Mouse (Mus musculus) cerebellum, postnatal 36 days (tissue): ENCODE results near the gene H2-DMb2.

Experiments used
- DNase-seq, 2 experiments: peaks; one replicate each; pipeline ENCODE4 v3.0.0; 2021 to 2022; ENCODE audit warnings: mixed read lengths in 2 of 2

H2-DMb2 gene

GRCm38 (mm10) chr17:34186885-34187260 is 43.8 kb downstream of the H2-DMb2 start:
- DNase-seq: no peak

- DNase-seq: peak; percentile 88 to 90
Measured at GRCm38 (mm10) chr17:34187261-34187916, 44.3 kb downstream of the H2-DMb2 start, which contains the start of the genes Tap1 and Psmb9. TSS of gene Tap1 (plus strand) at chr17:34187553. TSS of gene Psmb9 (minus strand) at chr17:34187764.

- no peak for DNase-seq
Measured at GRCm38 (mm10) chr17:34188010-34188409, 44.9 kb downstream of the H2-DMb2 start.

- no peak for DNase-seq
Measured at GRCm38 (mm10) chr17:34188986-34189385, 45.9 kb downstream of the H2-DMb2 start.

- no peak for DNase-seq
Measured at GRCm38 (mm10) chr17:34192852-34193251, 49.7 kb downstream of the H2-DMb2 start.

GRCm38 (mm10) chr17:34193468-34193867 is 50.4 kb downstream of the H2-DMb2 start:
- DNase-seq: no peak

GRCm38 (mm10) chr17:34194723-34195122 is 51.6 kb downstream of the H2-DMb2 start:
- DNase-seq: no peak

GRCm38 (mm10) chr17:34196491-34196890 is 53.4 kb downstream of the H2-DMb2 start:
- DNase-seq: no peak

GRCm38 (mm10) chr17:34196941-34197894 is 54.1 kb downstream of the H2-DMb2 start, which contains the start of gene Psmb8:
TSS of gene Psmb8 (plus strand) at chr17:34197721.
- peak; percentile 78 to 79 for DNase-seq

- DNase-seq: no peak
Measured at GRCm38 (mm10) chr17:34197904-34198520, 54.9 kb downstream of the H2-DMb2 start.

GRCm38 (mm10) chr17:34198521-34198912 is 55.4 kb downstream of the H2-DMb2 start:
- DNase-seq: no peak

GRCm38 (mm10) chr17:34199050-34199619 is 56.0 kb downstream of the H2-DMb2 start:
- no peak for DNase-seq

- no peak for DNase-seq
Measured at GRCm38 (mm10) chr17:34200047-34200446, 56.9 kb downstream of the H2-DMb2 start.

- DNase-seq: no peak
Measured at GRCm38 (mm10) chr17:34200772-34201505, 57.8 kb downstream of the H2-DMb2 start.
